Mouse (Mus musculus) intestine, embryonic 15.5 days (tissue): ENCODE results near the gene Epb41l5. TPM values are rescaled to one million over a fixed set of nuclear protein-coding genes. Genes with fewer than 3 reads are reported as not detected.

ENCODE experiments used
- ATAC-seq: fragments of 200-750 bp; cut with Nextera tagmentation; 2 replicates; pipeline ENCODE4 v1.8.0; 2017; ENCODE audit warnings: moderate TSS enrichment, moderate library complexity
- H3K27ac ChIP-seq: fragments of 300-500 bp; sonication (generic); 2 replicates; pipeline ENCODE4 v1.5.1; 2015; ENCODE audit warnings: mild to moderate bottlenecking, inconsistent platforms
- H3K27me3 ChIP-seq: fragments of 300-500 bp; sonication (generic); replicated peaks from 2 replicates; pipeline ENCODE4 v1.6.1; 2015; ENCODE audit warnings: inconsistent platforms
- H3K36me3 ChIP-seq: fragments of 300-500 bp; sonication (generic); 2 replicates; pipeline ENCODE4 v1.6.1; 2015; ENCODE audit warnings: inconsistent platforms
- H3K4me1 ChIP-seq: fragments of 300-500 bp; sonication (generic); replicated peaks from 2 replicates; pipeline ENCODE4 v1.6.1; 2015; ENCODE audit warnings: inconsistent platforms
- H3K4me2 ChIP-seq: fragments of 300-500 bp; sonication (generic); replicated peaks from 2 replicates; pipeline ENCODE4 v1.6.1; 2015; ENCODE audit warnings: mild to moderate bottlenecking, inconsistent platforms
- H3K4me3 ChIP-seq: fragments of 300-500 bp; sonication (generic); replicated peaks from 2 replicates; pipeline ENCODE4 v1.5.1; 2015; ENCODE audit warnings: inconsistent platforms
- H3K9ac ChIP-seq: fragments of 300-500 bp; sonication (generic); 2 replicates; pipeline ENCODE4 v1.6.1; 2015; ENCODE audit warnings: inconsistent platforms
- H3K9me3 ChIP-seq: fragments of 300-500 bp; sonication (generic); 2 replicates; pipeline ENCODE4 v1.6.1; 2016; ENCODE audit warnings: inconsistent platforms
- WGBS: fragments of 180-500 bp; shearing (Covaris S2); methylation state at CpG from one replicate; pipeline ENCODE4 v1.1.7; 2015; 5-methylcytosine and 5-hydroxymethylcytosine counted together
- polyA plus RNA-seq: library from polyadenylated mRNA; unstranded; fragments of >200 nt; fragmentation: Nextera tagmentation; extraction: Ambion mirVana; gene quantifications from 2 replicates; pipeline ENCODE4 v1.2.1, GENCODE M21; 2015

Epb41l5 gene
- polyA plus RNA-seq, 1 experiment from 2014 or later: 38.6 TPM

GRCm38 (mm10) chr1:119640006-119640405 is 8.8 kb downstream of the Epb41l5 start:
- Histone ChIP-seq H3K9ac (no peak overlapping the region), H3K36me3 (no peaks in the 10 kb centered on the region), H3K27me3 (no peaks in the 10 kb centered on the region), H3K27ac (no peak overlapping the region), H3K4me1 (0 out of 2 replicates have a peak, but pooled peaks cover 2% of the 10 kb centered on the region), H3K4me3 (no peak overlapping the region), H3K9me3 (no peaks in the 10 kb centered on the region), H3K4me2 (no peak overlapping the region)
- ATAC-seq: no peak
- 58% methylated on average over 2 of the region's 2 CpGs for WGBS

DNA sequence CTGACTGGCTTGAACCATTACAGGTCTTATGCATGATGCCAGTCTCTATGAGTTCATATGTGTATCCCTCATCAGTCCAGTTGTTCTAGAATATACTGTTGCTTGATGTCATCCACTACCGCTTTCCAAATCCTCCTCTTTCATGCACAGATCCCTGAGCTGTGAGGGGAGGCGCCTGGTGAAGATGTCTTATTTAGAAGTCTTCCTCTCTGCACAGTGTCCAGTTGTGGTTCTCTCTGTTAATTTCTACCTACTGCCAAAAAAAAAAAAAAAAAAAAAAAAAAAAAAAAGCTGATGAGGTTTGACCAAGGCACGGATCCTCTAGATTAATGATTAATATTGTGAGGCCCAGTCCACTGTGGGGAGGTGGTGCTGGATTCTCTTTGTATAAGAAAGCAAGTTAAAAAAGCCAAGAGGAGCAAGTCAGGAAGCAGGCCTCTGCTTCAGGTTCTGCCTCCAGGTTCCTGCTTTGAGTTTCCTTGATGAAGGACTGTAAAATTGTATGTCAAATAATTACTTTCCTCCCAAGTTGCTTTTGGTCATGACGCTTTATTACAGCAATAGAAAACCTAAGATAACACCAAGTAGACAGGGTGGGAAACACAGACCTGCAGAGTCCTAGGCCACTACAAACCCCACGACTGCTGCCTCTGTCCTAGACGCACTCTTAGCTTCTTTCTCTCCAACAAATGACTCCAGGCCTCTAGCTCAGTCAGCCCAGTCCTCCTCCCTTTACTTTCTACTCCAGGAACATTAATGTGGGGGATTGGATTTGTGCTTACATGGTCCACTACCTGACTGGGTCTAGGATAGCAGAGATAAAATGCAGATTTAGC is 11.4 kb downstream of the Epb41l5 start:
- 68% methylated on average over 6 of the region's 6 CpGs for WGBS
- no peaks in the 10 kb centered on the region for H3K36me3 ChIP-seq
- H3K27me3 ChIP-seq: no peaks in the 10 kb centered on the region
- ATAC-seq: peak; percentile 81
- H3K9me3 ChIP-seq: no peaks in the 10 kb centered on the region
- H3K9ac ChIP-seq: no peak overlapping the region
- peak overlapping the region; percentile 71 for H3K27ac ChIP-seq
- H3K4me2 ChIP-seq: no peak overlapping the region
- no peaks in the 10 kb centered on the region for H3K4me1 ChIP-seq
- H3K4me3 ChIP-seq: no peak overlapping the region

GRCm38 (mm10) chr1:119634746-119635145 is 14.1 kb downstream of the Epb41l5 start:
- no peaks in the 10 kb centered on the region for H3K4me1 ChIP-seq
- no peak overlapping the region for H3K4me2 ChIP-seq
- no peak for ATAC-seq
- 60% methylated on average over 3 of the region's 3 CpGs for WGBS
- H3K9ac ChIP-seq: no peak overlapping the region
- H3K27ac ChIP-seq: no peak overlapping the region
- no peaks in the 10 kb centered on the region for H3K9me3 ChIP-seq
- H3K36me3 ChIP-seq: no peaks in the 10 kb centered on the region
- H3K27me3 ChIP-seq: no peaks in the 10 kb centered on the region
- H3K4me3 ChIP-seq: no peak overlapping the region

DNA sequence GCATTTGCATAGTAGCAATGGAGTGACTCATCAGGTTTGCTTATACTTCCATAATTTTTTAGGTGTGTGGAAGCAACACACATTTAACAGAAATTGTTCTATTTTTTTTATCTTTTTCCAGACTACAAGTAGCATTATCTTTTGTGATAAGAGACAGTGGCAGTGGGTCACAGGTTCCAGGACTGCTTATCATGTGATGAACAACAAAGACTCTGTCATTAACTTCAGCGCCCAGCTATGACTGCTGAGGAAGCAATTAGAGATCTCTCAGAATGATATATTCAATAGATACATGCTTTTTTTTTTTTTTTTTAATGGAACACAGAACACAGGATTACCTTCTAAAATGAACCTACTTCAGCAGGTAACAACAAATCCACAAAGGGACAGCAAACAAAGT is 18.4 kb downstream of the Epb41l5 start:
- Histone ChIP-seq H3K27ac (no peak overlapping the region), H3K4me1 (no peaks in the 10 kb centered on the region), H3K9me3 (no peaks in the 10 kb centered on the region), H3K9ac (no peak overlapping the region), H3K4me3 (no peak overlapping the region), H3K4me2 (no peak overlapping the region), H3K36me3 (no peaks in the 10 kb centered on the region), H3K27me3 (no peaks in the 10 kb centered on the region)
- ATAC-seq: peak; percentile 76
- WGBS: 50% methylated on average over 1 of the region's 1 CpGs

DNA sequence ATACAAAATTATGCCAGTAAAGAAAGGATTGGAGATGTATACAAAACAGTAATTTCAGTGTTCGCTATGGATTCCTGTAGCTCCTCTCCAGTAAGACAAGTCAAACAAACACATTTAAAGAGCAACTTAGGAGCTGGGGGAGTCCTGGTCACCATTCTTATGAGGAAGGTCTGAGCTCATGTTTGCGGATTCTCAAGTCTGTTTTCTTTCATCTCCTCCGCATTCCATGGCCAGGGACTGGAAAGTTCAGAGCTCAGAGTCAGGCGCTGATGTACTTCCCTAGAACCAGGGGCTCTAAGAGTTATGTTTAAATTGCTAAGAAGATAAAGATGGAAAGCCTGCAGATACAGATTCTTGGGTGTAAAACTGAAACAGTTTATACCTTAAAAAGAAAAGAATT is 22.0 kb downstream of the Epb41l5 start:
- no peak for ATAC-seq
- 40% methylated on average over 4 of the region's 4 CpGs for whole genome bisulfite sequencing
- no peak overlapping the region for H3K4me2 ChIP-seq
- H3K9me3 ChIP-seq: no peaks in the 10 kb centered on the region
- no peaks in the 10 kb centered on the region for H3K4me1 ChIP-seq
- H3K36me3 ChIP-seq: no peaks in the 10 kb centered on the region
- no peaks in the 10 kb centered on the region for H3K27me3 ChIP-seq
- no peak overlapping the region for H3K27ac ChIP-seq
- H3K4me3 ChIP-seq: no peak overlapping the region
- no peak overlapping the region for H3K9ac ChIP-seq

DNA sequence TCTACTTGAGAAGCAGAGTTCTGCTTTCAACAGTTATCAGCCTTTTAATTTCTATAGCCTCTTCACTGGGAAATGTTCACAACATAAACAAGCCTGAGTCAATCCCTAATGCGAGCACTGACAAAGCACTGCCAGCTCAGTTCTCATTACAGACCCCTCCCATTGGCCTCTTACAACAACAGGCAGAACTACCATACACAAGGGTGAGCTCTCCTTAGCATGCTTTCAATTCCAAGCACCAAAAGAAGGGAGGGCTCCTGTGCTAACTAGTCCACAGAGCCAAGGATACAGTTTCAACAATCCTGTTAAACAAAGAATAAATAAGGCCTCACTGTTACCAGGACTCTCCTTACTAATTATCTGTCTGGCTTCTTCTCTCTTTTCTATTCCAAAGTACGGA is 24.4 kb downstream of the Epb41l5 start:
- Histone ChIP-seq H3K4me1 (no peaks in the 10 kb centered on the region), H3K36me3 (no peaks in the 10 kb centered on the region), H3K27me3 (no peaks in the 10 kb centered on the region), H3K9me3 (no peaks in the 10 kb centered on the region), H3K4me3 (no peak overlapping the region), H3K4me2 (no peak overlapping the region), H3K9ac (no peak overlapping the region), H3K27ac (no peak overlapping the region)
- no peak for ATAC-seq
- WGBS: 43% methylated on average over 2 of the region's 2 CpGs

- H3K4me3 ChIP-seq: no peak overlapping the region
- no peaks in the 10 kb centered on the region for H3K9me3 ChIP-seq
- no peaks in the 10 kb centered on the region for H3K4me1 ChIP-seq
- ATAC-seq: no peak
- H3K4me2 ChIP-seq: no peak overlapping the region
- 92% methylated on average over 3 of the region's 3 CpGs for WGBS
- no peaks in the 10 kb centered on the region for H3K36me3 ChIP-seq
- no peak overlapping the region for H3K27ac ChIP-seq
- H3K27me3 ChIP-seq: no peaks in the 10 kb centered on the region
- no peak overlapping the region for H3K9ac ChIP-seq
Measured at GRCm38 (mm10) chr1:119605396-119605795, 43.4 kb downstream of the Epb41l5 start.

DNA sequence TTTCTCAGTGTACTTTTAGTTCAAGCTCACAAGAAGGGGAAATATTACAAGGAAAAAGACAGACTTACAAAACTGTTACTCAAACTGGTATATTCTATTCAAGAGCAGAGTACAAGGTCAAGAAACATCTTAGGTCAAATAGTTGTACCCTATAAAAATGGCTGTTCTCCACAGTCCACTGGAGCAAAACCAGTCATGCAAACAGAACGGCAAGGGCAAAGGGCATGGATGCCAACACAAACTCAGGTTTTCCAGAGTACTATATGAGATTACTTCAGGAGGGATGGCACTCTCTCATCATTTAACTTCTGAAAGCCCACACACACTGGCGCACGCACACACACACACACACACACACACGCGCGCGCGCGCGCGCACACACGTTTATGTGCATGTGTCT is 46.4 kb downstream of the Epb41l5 start:
- 93% methylated on average over 12 of the region's 12 CpGs for WGBS
- Histone ChIP-seq H3K27me3 (no peaks in the 10 kb centered on the region), H3K27ac (no peak overlapping the region), H3K4me3 (no peak overlapping the region), H3K9ac (no peak overlapping the region), H3K4me1 (no peaks in the 10 kb centered on the region), H3K36me3 (no peaks in the 10 kb centered on the region), H3K4me2 (no peak overlapping the region), H3K9me3 (no peaks in the 10 kb centered on the region)
- ATAC-seq: no peak

GRCm38 (mm10) chr1:119598855-119599254 is 49.9 kb downstream of the Epb41l5 start:
- ATAC-seq: no peak
- no peak overlapping the region for H3K4me2 ChIP-seq
- 77% methylated on average over 6 of the region's 6 CpGs for WGBS
- H3K27me3 ChIP-seq: no peaks in the 10 kb centered on the region
- no peak overlapping the region for H3K4me3 ChIP-seq
- H3K4me1 ChIP-seq: no peaks in the 10 kb centered on the region
- H3K27ac ChIP-seq: no peak overlapping the region
- no peak overlapping the region for H3K9ac ChIP-seq
- peaks cover 7% of the 10 kb centered on the region; the same call in 1 of the 2 replicates for H3K36me3 ChIP-seq
- no peaks in the 10 kb centered on the region for H3K9me3 ChIP-seq

- Histone ChIP-seq H3K9me3 (no peaks in the 10 kb centered on the region), H3K4me3 (no peak overlapping the region), H3K4me2 (no peak overlapping the region), H3K27ac (no peak overlapping the region), H3K27me3 (no peaks in the 10 kb centered on the region), H3K9ac (no peak overlapping the region), H3K36me3 (peaks cover 7% of the 10 kb centered on the region; the same call in 1 of the 2 replicates), H3K4me1 (no peaks in the 10 kb centered on the region)
- ATAC-seq: no peak
- 78% methylated on average over 3 of the region's 3 CpGs for WGBS
Measured at GRCm38 (mm10) chr1:119596954-119597480, 51.8 kb downstream of the Epb41l5 start.

GRCm38 (mm10) chr1:119590041-119590440 is 58.8 kb downstream of the Epb41l5 start:
- Histone ChIP-seq H3K27me3 (no peaks in the 10 kb centered on the region), H3K4me1 (no peaks in the 10 kb centered on the region), H3K27ac (no peak overlapping the region), H3K4me2 (no peak overlapping the region), H3K9me3 (no peaks in the 10 kb centered on the region), H3K9ac (no peak overlapping the region), H3K36me3 (no peaks in the 10 kb centered on the region), H3K4me3 (no peak overlapping the region)
- 80% methylated on average over 2 of the region's 2 CpGs for WGBS
- no peak for ATAC-seq

DNA sequence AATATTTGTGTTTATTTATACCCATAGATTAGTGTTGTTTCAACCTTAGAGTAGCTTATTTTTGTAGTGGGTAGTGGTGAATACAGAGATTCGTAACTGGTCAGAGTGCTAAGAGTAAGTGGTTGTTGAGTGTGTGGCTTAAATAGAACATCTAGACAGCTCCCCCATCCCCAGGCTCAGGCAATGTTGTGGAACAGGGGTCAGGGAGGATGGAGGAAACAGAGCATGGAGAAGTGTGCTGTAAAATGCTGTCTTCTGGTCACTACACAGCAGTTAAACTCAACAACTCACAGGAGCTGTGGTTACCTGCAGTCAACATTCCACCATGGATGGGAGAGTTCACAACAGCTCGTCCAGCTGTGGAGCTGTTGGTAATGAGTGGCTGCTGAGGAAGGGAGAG is 63.8 kb downstream of the Epb41l5 start:
- Histone ChIP-seq H3K4me1 (no peaks in the 10 kb centered on the region), H3K4me3 (no peak overlapping the region), H3K4me2 (no peak overlapping the region), H3K27ac (no peak overlapping the region), H3K9ac (no peak overlapping the region), H3K36me3 (no peaks in the 10 kb centered on the region), H3K27me3 (no peaks in the 10 kb centered on the region), H3K9me3 (no peaks in the 10 kb centered on the region)
- WGBS: 88% methylated on average over 2 of the region's 2 CpGs
- no peak for ATAC-seq

- Histone ChIP-seq H3K36me3 (no peaks in the 10 kb centered on the region), H3K27me3 (no peaks in the 10 kb centered on the region), H3K4me2 (no peak overlapping the region), H3K4me3 (no peak overlapping the region), H3K27ac (no peak overlapping the region), H3K9ac (no peak overlapping the region), H3K9me3 (no peaks in the 10 kb centered on the region), H3K4me1 (no peaks in the 10 kb centered on the region)
- no peak for ATAC-seq
- WGBS: 69% methylated on average over 1 of the region's 1 CpGs
Measured at GRCm38 (mm10) chr1:119570134-119570533, 78.7 kb downstream of the Epb41l5 start.
